Mouse (Mus musculus) cerebellum, postnatal 14 days (tissue): ENCODE results near the gene Arglu1.

ENCODE experiments used
- DNase-seq, 2 experiments: peaks; one replicate each; pipeline ENCODE4 v3.0.0; 2021; ENCODE audit warnings: mixed read lengths in 2 of 2

The Arglu1 gene

GRCm38 (mm10) chr8:8690146-8691092, at the start of gene Arglu1:
Gene Arglu1 (minus strand): TSS chr8:8690521.
- peak; percentile 99 to 100 for DNase-seq

- no peak for DNase-seq
Measured at GRCm38 (mm10) chr8:8737271-8737670, 47.0 kb upstream of the Arglu1 start.

GRCm38 (mm10) chr8:8736826-8737225, 46.5 kb upstream of the Arglu1 start:
- no peak for DNase-seq

- peak; percentile 32 to 40 for DNase-seq
Measured at GRCm38 (mm10) chr8:8733804-8734203, 43.5 kb upstream of the Arglu1 start.

- DNase-seq, result peak in 1 of 2 experiments; percentile 4
Measured at GRCm38 (mm10) chr8:8728643-8729042, 38.3 kb upstream of the Arglu1 start.

- no peak for DNase-seq
Measured at GRCm38 (mm10) chr8:8726547-8726946, 36.2 kb upstream of the Arglu1 start.

GRCm38 (mm10) chr8:8704813-8705212, 14.5 kb upstream of the Arglu1 start:
- no peak for DNase-seq

- DNase-seq, result no peak
Measured at GRCm38 (mm10) chr8:8703668-8704067, 13.3 kb upstream of the Arglu1 start.

GRCm38 (mm10) chr8:8700821-8701220, 10.5 kb upstream of the Arglu1 start:
- no peak for DNase-seq

GRCm38 (mm10) chr8:8700229-8700628, 9.9 kb upstream of the Arglu1 start:
- DNase-seq, result no peak

GRCm38 (mm10) chr8:8689454-8690145, 721 bp downstream of the Arglu1 start:
- peak; percentile 69 to 74 for DNase-seq

GRCm38 (mm10) chr8:8688823-8689453, 1.4 kb downstream of the Arglu1 start:
- no peak for DNase-seq

- DNase-seq, result no peak
Measured at GRCm38 (mm10) chr8:8685517-8685916, 4.8 kb downstream of the Arglu1 start.

- no peak for DNase-seq
Measured at GRCm38 (mm10) chr8:8682697-8683096, 7.6 kb downstream of the Arglu1 start.

- no peak for DNase-seq
Measured at GRCm38 (mm10) chr8:8678236-8678635, 12.1 kb downstream of the Arglu1 start.

- no peak for DNase-seq
Measured at GRCm38 (mm10) chr8:8674864-8675263, 15.5 kb downstream of the Arglu1 start.

- peak; percentile 96 to 97 for DNase-seq
Measured at GRCm38 (mm10) chr8:8661759-8662138, 28.6 kb downstream of the Arglu1 start.

GRCm38 (mm10) chr8:8661103-8661758, 29.1 kb downstream of the Arglu1 start, which contains the start of gene Efnb2:
Gene Efnb2 (minus strand): TSS chr8:8661242.
- peak; percentile 97 to 99 for DNase-seq

- no peak for DNase-seq
Measured at GRCm38 (mm10) chr8:8660307-8661098, 29.8 kb downstream of the Arglu1 start.

- DNase-seq, result peak; percentile 49 to 66
Measured at GRCm38 (mm10) chr8:8659503-8660306, 30.6 kb downstream of the Arglu1 start.
